Mouse (Mus musculus) v-Abl transformed pro-B cells (cell line): ENCODE measurements around the gene Timm17b.

ENCODE experiments used
- in situ Hi-C, 2 experiments: fragments of 400-800 bp; cut with MboI; formaldehyde crosslinking; loops; one replicate each; pipeline ENCODE4 v1.15.1; 2025; ENCODE audit not compliant: unreplicated experiment in 2 of 2

Timm17b gene

DNA sequence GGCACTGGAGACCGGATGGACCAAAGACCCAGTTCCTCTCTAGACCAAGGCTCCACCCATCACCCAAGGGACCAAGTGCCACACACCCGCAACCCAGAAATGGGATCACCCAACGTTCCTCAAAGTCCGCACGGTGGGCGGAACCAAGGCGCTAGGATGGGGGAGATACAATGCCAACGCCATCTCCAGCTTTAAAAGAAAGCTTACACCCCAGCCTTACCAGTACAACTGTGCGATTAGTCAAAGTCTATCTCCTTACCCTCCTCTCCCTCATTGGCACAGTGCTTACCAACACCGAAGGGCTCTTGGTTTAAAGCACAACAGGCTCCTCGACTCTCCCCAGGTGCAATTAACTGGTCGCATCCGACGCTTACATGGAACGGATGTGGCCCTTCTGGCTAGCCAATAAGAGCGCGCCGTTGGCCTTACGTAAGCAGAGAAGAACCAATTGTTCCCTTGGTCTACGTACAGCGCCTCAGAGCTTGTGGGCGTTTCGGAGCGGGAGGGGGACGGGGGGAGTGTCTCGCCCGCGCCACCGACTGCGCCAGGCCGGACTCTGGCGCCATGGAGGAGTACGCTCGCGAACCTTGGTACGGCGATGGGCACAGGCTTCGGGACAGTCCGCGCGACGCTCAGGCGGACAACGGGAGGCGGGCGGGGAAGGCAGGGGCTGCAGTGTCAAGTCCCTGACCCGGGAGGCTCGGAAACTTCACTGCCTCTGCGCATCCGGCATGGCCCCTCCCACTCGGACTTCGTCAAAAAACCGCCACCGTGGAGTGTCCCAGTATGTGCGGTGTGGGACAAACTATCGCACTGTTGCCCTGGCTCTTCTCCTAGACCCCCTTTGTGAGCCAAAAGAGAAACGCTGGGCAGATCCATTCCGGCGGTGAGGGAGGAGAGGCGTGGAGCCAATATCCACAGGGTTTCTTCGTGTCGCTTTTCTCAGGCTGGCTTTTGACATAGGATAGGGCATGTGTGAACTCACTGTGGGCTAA lies at the start of gene Timm17b, which contains the start of gene Pqbp1:
TSS of gene Timm17b (plus strand) at position 478 of the 995 bp plus-strand sequence.
TSS of gene Pqbp1 (minus strand) at position 390 of the 995 bp plus-strand sequence.
- in situ Hi-C loops = no loop called here

DNA sequence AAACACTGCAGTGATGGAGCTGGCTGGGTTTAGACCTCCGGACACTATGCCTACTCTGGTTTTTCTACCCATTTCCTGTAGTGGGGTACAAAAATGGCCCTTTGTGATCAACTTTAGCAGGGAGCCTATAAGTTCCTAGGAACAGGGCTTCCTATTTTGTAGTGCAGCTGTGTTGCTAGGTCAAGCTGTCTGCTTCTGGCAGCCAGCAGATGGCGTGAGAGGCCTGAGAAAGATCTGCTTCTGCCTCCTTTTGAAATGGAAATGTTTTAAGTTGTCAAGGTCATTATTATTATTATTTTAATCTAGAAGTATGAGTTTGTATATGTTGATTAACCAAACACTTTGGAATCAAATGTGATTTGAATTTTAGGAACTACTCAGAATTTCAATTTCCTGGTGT lies 44.6 kb upstream of the Timm17b start:
- in situ Hi-C loops = loop anchor here in 1 of 2 experiments (10.0 kb wide), 1 partner anchor 160 kb away; the partner anchor contains the start of gene Glod5

DNA sequence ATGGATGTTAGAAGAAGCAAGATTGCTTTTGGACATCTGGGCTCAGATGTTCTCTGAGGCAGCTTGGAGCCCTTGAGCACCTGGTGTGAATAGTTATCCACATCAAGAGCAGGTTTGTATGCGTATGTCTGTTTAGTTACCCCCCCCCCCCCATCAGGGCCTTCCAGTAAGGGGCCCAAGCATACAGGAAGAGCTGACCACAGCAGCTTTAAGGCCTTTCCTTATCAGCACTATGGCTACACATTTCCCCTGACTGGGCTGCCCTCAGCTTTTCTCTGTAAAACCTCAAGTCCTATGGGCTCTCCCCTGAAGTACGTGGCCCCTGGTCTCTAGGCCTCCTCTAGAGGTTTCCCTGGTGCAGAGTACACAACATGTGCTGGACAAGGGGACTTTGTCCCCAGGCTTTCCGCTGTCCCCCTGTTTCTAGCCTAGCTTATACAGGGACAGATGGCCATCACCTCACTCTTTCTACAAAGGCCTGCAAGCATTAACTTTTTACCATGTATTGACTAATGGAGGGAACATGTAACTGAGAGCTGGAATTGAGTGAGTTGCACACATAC lies 39.9 kb upstream of the Timm17b start:
- in situ Hi-C loops = loop anchor here in 1 of 2 experiments (10.0 kb wide), 1 partner anchor 156 kb away; the partner anchor contains the start of gene Glod5

DNA sequence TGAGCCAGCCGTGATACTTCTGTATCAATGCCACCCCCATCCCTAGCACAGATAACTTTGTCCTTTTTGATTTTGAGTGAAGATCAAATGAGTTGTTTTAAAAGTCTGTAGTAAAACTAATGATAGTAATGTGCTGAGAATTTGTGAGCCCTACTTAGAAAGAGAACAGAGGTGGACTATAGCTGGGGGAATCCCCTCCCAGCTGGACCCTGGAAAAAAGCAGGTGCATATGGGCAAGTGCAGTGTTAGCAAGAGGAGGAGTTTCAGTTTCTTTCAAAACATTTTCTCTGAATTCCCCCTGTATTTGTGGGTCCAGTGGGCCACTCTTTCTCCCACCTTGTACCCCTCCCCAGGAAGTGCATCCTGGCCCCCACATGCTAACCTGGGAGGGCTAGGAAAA lies 36.0 kb upstream of the Timm17b start:
- in situ Hi-C loops = no loop called here

DNA sequence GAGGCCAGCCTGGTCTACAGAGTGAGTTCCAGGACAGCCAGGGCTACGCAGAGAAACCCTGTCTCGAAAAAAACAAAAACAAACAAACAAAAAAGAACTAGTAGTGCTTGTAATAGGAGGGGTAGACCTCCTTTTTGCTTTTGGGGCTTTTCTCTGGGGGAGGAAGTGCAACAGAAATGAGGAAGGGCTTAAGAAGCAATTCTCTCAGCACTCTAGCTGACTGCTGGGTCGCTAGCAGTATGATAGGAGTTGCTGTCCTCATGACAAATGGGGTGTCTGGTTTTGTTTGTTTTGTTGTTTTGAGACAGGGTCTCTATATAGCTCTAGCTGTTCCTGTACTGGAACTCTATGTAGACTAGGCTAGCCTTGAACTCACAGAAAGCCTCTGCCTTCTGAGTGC lies 34.6 kb upstream of the Timm17b start:
- in situ Hi-C loops = no loop called here

DNA sequence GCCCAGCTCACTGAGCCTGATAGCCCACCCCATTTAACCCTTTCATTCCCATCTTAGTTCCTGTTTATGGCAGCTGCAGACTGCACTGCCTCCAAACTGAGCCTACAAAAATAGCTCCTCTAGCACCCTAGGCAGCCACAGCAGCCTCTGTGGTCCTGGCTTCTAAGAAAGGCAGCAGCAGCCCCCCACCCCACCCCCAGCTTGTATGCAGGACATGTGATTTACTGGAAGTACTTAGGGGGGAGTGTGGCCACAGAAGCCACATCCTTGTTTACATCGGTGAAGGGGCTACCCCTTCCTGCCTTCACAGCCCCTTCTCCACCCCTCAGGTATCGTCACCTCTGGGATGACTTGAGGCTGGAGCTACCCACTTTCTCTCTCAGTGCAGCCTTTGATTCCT lies 33.8 kb upstream of the Timm17b start:
- in situ Hi-C loops = no loop called here

DNA sequence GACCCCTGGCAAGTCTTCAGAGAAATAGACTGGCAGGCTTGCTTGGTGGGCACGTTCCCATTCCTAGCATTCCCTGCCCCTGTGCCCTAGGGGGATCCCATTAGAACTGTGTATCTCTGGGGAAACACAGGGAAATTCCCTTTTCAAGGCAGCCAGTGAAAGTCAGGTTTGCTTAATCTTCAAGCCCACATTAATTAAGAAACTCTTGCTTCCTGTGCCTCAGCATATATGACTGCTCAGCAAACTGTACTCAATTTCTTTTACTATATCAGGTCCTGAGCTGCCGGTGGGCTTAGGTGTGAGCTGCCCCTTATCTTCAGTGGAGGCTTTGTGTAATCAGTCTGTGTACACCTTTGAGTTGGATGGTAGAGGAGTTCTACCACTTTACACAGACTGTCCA lies 33.4 kb upstream of the Timm17b start:
- in situ Hi-C loops = no loop called here

DNA sequence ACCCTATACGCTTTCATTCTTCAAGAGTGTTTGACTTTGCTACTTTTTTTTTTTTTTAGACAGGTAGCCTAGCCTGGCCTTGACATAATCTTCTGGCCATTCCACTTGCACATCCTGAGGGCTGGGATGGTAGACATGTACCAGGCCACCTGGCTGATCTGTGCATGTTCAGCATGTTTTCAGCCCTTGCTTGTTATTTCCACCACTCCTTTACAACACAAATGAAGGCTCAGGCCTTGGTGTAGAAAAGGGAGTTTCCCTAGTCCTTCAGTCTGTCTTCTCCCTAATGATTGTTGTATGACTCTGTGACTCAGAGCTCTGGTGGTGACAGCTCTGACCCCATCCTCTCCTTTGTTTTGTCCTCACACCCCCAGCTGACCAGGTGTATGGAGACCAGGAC lies 32.0 kb upstream of the Timm17b start:
- in situ Hi-C loops = no loop called here

DNA sequence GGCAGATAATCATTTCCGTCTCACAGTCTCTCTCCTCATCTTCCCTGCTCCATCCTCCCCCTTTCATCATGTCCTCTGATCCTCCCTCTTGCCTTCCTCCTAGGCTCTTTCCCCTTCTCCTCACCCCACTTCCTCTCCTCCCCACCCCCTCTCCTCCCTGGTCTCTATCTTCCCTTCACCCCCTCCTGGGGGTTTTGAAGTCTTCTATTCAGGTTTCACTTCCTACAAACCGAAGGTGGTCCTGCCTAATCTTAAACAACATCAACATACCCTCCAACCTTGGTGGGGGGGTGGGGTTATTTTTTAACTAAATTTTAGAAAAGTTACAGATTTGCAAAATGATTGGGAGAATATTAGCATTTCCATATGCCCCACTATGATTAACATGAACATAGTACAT lies 30.7 kb upstream of the Timm17b start:
- in situ Hi-C loops = no loop called here

DNA sequence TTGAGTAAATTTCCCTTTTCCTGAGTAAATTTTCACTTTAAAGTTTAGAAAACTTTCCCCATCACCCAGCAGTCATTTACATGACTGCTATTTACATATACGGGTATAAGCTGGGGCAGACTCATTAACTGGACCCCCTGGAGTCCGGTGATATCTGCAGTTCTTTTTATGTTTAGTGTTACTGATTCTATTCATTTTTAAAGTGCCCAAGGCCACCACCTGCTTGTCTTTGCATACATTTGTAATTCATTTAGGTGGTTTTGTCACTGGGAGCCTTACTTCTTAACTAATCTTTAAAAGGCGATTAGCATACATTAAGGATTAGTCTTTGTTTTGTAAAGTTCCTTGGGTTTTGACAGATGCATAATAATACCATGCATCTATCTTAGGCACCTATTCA lies 29.3 kb upstream of the Timm17b start:
- in situ Hi-C loops = no loop called here

DNA sequence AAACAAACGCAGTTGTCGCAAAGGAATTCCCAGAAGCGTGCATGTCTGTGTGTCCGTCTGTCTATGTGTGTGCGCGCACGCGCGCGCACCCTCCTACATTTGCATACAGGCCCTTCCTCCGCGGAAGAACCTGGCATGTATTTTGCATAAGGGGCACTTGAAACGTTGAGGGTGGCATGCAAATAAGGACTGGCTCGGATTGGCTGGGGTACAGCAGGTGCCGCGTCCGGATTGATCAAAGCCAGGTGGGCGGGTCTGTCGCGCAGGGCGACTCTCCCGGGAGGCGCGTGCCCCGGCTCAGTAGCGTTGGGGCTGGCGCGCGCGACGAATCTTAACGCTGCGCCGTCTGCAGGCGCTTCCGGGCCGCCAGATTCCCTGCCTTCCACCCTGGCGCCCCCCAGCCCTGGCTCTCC lies 21.1 kb upstream of the Timm17b start, which contains the start of gene Pim2:
TSS of gene Pim2 (plus strand) at position 256 of the 413 bp plus-strand sequence.
- in situ Hi-C loops = no loop called here

DNA sequence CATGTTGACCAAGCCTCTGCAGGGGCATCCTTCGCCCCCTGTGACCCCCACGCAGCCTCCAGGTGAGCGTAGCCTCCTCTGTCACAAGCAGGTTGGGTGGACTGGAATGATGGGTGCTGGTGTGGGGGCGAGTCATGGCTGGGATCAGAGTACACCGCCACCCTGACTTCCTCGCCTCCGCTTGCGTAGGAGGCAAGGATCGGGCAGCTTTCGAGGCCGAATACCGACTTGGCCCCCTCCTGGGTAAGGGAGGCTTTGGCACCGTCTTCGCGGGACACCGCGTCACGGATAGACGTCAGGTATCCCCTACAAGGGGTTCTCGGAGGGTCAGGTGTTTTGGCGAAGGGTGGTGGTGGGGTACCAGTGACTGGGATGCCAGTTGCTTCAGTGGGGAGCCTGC lies 20.7 kb upstream of the Timm17b start:
- in situ Hi-C loops = no loop called here

DNA sequence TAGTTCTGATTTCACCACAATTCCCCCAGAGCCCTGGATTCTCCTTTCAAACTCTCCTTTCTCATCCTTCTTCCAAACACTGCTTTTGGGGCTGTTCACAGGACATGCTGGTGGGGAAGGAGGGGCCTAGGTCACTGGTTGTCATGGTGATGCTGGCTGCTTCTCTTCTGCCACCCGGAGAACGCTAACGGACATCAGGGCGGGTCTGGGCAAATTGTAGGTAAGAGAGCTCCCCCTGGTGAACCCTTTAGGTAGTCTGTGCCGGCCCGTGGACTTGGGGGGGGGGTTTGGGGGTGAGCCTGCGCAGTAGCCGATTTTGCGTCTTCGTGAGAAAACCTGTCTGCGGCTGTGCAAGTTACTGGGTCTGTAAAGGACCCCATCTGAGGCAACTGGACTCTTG lies 19.3 kb upstream of the Timm17b start:
- in situ Hi-C loops = no loop called here

DNA sequence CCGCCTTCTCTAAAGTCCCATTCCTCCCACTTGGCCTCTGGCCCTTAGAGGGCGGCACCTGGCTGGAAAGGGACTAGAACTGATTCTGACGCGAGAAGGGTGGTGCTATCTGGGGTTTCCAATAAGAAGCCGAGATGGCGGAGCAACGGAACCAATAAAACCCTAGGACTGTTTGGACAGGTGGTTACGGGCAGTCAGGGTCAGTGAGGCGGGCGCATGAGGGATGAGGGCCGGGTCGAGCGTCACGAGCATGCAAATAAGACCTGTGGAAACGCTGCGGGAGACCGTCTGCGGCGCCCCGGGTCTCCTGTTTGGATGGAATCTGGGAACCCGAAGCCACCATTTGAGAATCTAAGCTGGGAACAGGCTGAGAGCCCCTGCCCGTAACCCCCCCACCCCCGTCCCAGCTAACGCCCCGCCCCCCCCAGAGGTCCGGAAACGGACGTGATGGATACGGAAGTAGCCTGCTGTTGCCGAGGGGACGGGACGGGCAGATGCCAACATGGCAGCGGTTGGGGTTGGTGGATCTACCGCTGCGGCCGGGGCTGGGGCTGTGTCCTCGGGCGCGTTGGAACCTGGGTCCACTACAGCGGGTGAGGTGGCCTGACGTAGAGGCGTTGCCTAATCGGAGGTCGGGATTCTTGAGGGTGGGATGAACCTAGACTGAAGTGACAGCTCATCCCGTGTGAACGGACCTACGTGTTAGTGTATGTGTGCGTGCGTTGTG lies 15.2 kb upstream of the Timm17b start, which contains the start of gene Slc35a2:
TSS of gene Slc35a2 (plus strand) at position 188 of the 727 bp plus-strand sequence.
- in situ Hi-C loops = no loop called here

DNA sequence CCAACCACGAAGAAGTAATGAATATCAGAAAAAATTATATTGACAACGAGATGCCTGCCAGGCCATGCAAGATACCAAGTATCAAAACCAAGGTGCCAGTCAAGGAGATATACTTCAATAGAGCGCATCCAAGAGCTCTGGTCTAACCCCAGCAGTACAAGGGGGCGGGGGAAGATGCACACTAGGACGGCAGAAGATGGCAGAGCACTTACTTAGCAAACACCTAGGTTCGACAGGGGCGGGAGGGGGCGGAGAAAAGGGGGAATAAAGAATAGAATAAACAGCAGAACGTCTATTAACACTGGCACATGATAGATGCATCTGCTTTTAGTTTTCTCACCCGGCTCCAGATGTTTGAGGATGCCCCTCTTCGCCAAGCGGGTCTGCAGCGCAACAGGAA lies 946 bp upstream of the Timm17b start:
- in situ Hi-C loops = no loop called here

DNA sequence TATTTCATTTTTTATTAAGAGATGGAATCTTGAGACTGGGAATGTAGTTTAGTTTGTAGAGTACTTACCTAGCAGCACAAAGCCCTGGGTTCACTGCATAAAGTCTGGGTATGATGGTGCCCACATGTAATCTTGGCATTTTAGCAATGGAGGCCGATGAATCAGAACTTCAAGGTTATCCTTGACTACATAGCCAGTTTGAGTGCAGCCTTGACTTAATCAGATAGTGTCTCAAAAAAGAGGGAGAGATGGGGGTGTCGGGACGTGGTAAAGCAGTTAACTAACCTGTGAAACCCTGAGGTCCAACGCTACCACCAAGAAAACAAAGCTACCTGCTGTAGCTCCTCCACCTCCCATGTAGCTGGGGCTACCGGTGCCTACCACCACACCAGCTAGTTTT lies 5.3 kb downstream of the Timm17b start:
- in situ Hi-C loops = loop anchor here (25.0 kb wide), 2 partner anchors 208 to 333 kb away; no protein-coding TSS in a partner anchor

DNA sequence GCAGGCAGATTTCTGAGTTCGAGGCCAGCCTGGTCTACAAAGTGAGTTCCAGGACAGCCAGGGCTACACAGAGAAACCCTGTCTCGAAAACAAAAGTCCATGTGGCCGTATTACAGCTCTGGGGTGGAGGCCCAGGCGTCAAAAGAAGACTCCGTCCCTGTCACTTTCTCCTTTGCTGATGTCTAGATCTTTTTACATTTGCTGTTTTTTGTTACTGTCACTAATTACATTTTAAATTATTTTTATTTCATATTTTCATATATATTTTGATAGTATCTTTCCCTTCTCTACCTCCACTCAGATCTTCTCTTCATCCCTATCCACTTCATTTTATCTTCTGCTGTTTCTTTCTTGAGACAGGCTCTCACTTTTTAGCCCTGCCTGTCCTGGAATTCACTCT lies 8.6 kb downstream of the Timm17b start, which contains the start of gene Gm10491:
TSS of gene Gm10491 (minus strand) at position 101 of the 400 bp plus-strand sequence.
- in situ Hi-C loops = loop anchor here (25.0 kb wide), 2 partner anchors 205 to 330 kb away; no protein-coding TSS in a partner anchor

DNA sequence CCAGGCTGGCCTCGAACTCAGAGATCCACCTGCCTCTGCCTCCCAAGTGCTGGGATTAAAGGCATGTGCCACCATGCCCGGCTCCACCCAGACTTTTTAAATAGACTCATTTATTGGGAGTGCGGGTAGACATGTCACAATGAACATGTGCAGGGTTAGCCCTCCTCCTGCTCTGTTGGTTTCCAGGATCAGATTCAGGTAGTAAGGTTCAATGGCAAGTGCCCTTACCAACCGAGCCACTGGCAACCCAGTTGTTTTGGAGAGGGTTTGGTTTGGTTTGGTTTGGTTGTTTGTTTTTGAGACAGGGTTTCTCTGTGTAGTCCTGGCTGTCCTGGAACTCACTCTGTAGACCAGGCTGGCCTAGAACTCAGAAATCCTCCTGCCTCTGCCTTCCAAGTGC lies 10.1 kb downstream of the Timm17b start, which contains the start of gene Gm10490:
TSS of gene Gm10490 (plus strand) at position 301 of the 400 bp plus-strand sequence.
- in situ Hi-C loops = loop anchor here (25.0 kb wide), 2 partner anchors 203 to 328 kb away; no protein-coding TSS in a partner anchor

DNA sequence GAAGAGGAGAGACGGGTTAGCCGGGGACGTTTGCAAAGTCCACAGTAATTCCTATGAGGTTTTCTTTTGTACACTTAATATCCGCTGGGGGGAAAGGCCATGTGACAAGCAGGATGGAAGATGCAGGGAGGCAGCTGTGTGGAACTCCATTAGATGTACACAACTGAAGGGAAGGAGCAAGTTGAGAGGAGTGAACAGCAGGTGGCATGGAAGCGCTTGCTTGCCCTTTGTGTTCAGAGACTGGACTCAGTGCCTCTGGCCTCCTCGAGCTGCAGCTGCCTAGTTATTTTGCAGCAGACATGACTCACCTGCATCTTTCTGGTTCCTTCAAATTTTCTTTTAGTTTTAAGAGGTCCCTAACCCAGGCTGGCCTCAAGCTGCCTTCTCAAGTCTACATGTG lies 11.3 kb downstream of the Timm17b start:
- in situ Hi-C loops = loop anchor here (5.0 to 25.0 kb wide), 4 partner anchors 107 to 327 kb away; partner anchors contain the start of gene Glod5 (in 2 of the 2)

DNA sequence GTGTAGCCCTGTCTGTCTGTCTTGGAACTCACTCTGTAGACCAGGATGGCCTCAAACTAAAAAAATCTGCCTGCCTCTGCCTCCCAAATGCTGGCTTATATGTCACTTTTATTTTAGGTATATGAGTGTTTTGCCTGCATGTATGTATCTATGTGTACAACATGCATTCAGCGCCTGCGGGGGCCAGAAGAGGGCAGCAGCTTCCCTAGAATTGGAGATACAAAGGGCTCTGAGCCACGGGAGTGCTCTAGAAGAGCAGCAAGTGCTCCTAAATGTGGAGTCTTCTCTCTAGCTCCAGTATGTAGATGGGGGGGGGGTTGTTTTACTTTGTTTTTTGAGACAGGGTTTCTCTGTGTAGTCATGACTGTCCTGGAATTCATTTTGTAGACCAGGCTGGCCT lies 16.5 kb downstream of the Timm17b start:
- in situ Hi-C loops = loop anchor here (25.0 kb wide), 2 partner anchors 197 to 322 kb away; no protein-coding TSS in a partner anchor
